Mouse (Mus musculus) bone marrow, adult 2 months (tissue): ENCODE measurements at regions not wholly inside any gene's neighbourhood (a gene's known extent, or its start where the extent isn't known, plus 50 kb on each side); places are given as distances from the start of the nearest gene placed in this dataset.

Source experiments
- CTCF ChIP-seq: fragments of 200-500 bp; IDR thresholded peaks from 2 replicates; pipeline ENCODE4 v1.5.1; 2011; ENCODE audit warnings: low read length, control low read depth; ENCODE audit not compliant: control insufficient read depth, insufficient read depth
- POLR2A ChIP-seq: fragments of 200-500 bp; IDR thresholded peaks from 2 replicates; pipeline ENCODE4 v1.6.1; 2011; ENCODE audit warnings: low read depth, mild to moderate bottlenecking, control low read depth, low read length, borderline replicate concordance; ENCODE audit not compliant: control insufficient read depth

DNA sequence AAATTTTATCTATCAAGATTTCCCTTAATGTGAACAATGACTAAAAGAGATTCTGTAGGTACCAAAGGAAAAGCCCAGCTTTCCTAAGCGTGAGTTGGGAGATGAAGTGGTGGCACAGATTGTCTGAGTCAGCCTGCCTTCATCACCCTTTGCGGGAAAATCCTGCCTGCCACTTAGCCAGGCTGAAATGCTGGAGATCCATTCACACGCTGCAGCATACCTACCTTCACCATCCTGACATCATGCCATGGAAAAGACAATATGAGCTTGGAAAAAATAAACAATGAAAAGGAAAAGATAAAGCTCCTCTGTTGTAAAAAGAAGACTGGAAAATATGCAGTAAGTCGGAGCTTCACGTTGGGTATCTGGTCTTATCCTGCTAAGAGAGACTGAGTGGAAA, 537.0 kb downstream of the Gja1 start:
- TF ChIP-seq CTCF (no peak), POLR2A (no peak)
